Mouse (Mus musculus) MEL (cell line): ENCODE results near the gene Zkscan6.

Experiments
- CHD2 ChIP-seq: IDR thresholded peaks from 2 replicates; pipeline ENCODE4 v1.6.1; 2011; ENCODE audit warnings: low read length, improper control_type of control experiment
- CTCF ChIP-seq, 3 experiments: IDR thresholded peaks in 2 of 3; conservative IDR thresholded peaks in 1 of 3; 2 replicates each; pipeline ENCODE4 v1.5.1; 2011 to 2012; ENCODE audit warnings: low read length in 3 of 3, low read depth in 2 of 3, mild to moderate bottlenecking in 2 of 3, improper control_type of control experiment in 1 of 3, inconsistent platforms in 1 of 3, mixed read lengths in 1 of 3, moderate library complexity in 1 of 3; ENCODE audit not compliant: control insufficient read depth in 1 of 3, insufficient read depth in 1 of 3, poor library complexity in 1 of 3, severe bottlenecking in 1 of 3
- EP300 ChIP-seq, 2 experiments: IDR thresholded peaks; 2 replicates each; pipeline ENCODE4 v1.6.1; 2011; ENCODE audit warnings: improper control_type of control experiment in 2 of 2, low read length in 2 of 2, low read depth in 1 of 2, mild to moderate bottlenecking in 1 of 2
- ETS1 ChIP-seq: IDR thresholded peaks from 2 replicates; pipeline ENCODE4 v1.6.1; 2012; ENCODE audit warnings: low read depth, mild to moderate bottlenecking, inconsistent platforms, low read length, improper control_type of control experiment, moderate library complexity
- GATA1 ChIP-seq: IDR thresholded peaks from 2 replicates; pipeline ENCODE4 v1.6.1; 2011; ENCODE audit warnings: low read depth, low read length, improper control_type of control experiment
- MAX ChIP-seq: IDR thresholded peaks from 2 replicates; pipeline ENCODE4 v1.6.1; 2011; ENCODE audit warnings: low read length, improper control_type of control experiment
- MEF2A ChIP-seq: IDR thresholded peaks from 2 replicates; pipeline ENCODE4 v1.6.1; 2014; ENCODE audit warnings: low read depth, mild to moderate bottlenecking, inconsistent platforms, low read length, improper control_type of control experiment; ENCODE audit not compliant: poor library complexity, insufficient replicate concordance, severe bottlenecking; ENCODE audit errors: extremely low read depth
- MYC ChIP-seq: IDR thresholded peaks from 2 replicates; pipeline ENCODE4 v1.6.1; 2011; ENCODE audit warnings: low read depth, mild to moderate bottlenecking, low read length, improper control_type of control experiment, moderate library complexity
- NELFE ChIP-seq: IDR thresholded peaks from 2 replicates; pipeline ENCODE4 v1.6.1; 2011; ENCODE audit warnings: low read depth, low read length, improper control_type of control experiment
- POLR2A ChIP-seq, 2 experiments: IDR thresholded peaks; 2 replicates each; pipeline ENCODE4 v1.6.1; 2011 to 2012; ENCODE audit warnings: low read length in 2 of 2, mild to moderate bottlenecking in 2 of 2, control low read depth in 1 of 2, improper control_type of control experiment in 1 of 2, low read depth in 1 of 2, moderate library complexity in 1 of 2; ENCODE audit not compliant: control insufficient read depth in 1 of 2, insufficient read depth in 1 of 2, poor library complexity in 1 of 2
- USF2 ChIP-seq, 2 experiments: IDR thresholded peaks; 2 replicates each; pipeline ENCODE4 v1.6.1; 2011 to 2012; ENCODE audit warnings: improper control_type of control experiment in 2 of 2, low read length in 2 of 2, borderline replicate concordance in 1 of 2, inconsistent platforms in 1 of 2, low read depth in 1 of 2, mild to moderate bottlenecking in 1 of 2; ENCODE audit not compliant: insufficient read depth in 1 of 2
- ZNF384 ChIP-seq: IDR thresholded peaks from 2 replicates; pipeline ENCODE4 v1.6.1; 2012; ENCODE audit warnings: low read depth, mild to moderate bottlenecking, inconsistent platforms, low read length, improper control_type of control experiment

DNA sequence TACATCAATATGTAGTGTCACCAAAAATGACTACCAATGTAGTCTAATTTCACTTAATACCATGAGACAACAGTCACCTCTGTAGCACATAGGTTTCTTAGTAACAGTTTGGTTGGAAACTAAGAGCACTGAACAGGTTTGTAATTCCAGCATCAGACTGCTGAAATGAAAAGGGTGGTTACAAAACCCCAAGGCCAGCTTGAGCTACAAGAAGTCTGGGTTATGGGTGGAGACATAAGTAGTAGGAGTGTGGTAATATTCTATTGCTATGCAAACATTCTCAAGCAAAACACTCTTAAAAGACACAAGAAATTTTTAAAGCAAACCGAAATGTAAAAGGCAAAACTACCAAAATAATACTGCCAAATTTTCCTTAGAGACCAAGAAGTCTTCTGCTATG is 35.4 kb upstream of the Zkscan6 start:
- TF ChIP-seq CTCF (IDR thresholded peaks at IDR 0.05 in 2 of 3, conservative IDR thresholded peaks at IDR 0.05 in 1 of 3; ENCODE audit: control insufficient read depth in 1 of 3, insufficient read depth in 1 of 3, low read depth in 2 of 3, low read length in 3 of 3, poor library complexity in 1 of 3, severe bottlenecking in 1 of 3), result no peak
- no peak for TF ChIP-seq USF2 (IDR thresholded peaks at IDR 0.05; ENCODE audit: borderline replicate concordance in 1 of 2, insufficient read depth in 1 of 2, low read depth in 1 of 2, low read length in 2 of 2)
- TF ChIP-seq POLR2A (IDR thresholded peaks at IDR 0.05; ENCODE audit: control insufficient read depth in 1 of 2, insufficient read depth in 1 of 2, low read depth in 1 of 2, low read length in 2 of 2, poor library complexity in 1 of 2), result no peak
- TF ChIP-seq ETS1, result no peak
- no peak for TF ChIP-seq MAX
- no peak for TF ChIP-seq MEF2A
- no peak for TF ChIP-seq GATA1
- no peak for TF ChIP-seq ZNF384
- TF ChIP-seq EP300 (IDR thresholded peaks at IDR 0.05; ENCODE audit: low read depth in 1 of 2, low read length in 2 of 2), result no peak
- TF ChIP-seq MYC, result no peak
- TF ChIP-seq NELFE, result no peak
- no peak for TF ChIP-seq CHD2
